ENCODE assay signal across 8 mouse cellular contexts in the genomic region with DNA sequence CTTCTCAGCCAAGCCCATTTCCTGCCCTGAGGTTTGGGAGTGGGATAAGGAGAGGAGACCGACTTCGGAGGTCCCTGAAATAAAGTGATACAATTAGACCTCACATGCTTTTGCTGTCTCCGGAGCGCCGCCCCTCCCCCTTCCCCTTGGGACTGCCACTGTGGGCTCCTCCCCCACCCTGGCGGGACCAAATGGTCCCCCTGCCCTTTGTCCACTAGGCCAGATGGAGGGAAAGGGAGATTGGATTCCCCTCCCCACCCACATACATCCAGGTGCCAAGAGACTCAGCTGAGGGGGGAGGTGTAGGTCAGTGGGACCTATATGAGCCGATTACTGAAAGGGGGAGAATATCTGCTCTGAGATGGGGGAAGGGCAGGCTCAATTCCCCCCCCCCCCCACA. TPM values are rescaled to one million over a fixed set of nuclear protein-coding genes. Genes with fewer than 3 reads are reported as not detected.
DNase-seq lines count a peak whose midpoint lies in the region; ATAC-seq and TF ChIP-seq lines count a peak whose summit lies in the region.

No protein-coding gene starts in this region.

- H3K9ac ChIP-seq in ES-Bruce4 (ENCODE audit: low read depth, poor library complexity, severe bottlenecking), result peak overlapping the region; percentile 82
- peak overlapping the region; percentile 85; the same call in 1 of the 2 replicates for H3K9ac ChIP-seq in embryonic facial prominence, embryonic 13.5 days

- peak; percentile 46 for DNase-seq in adrenal gland, postnatal 10 days
- no peak for DNase-seq in adrenal gland, adult 8-10 months
- DNase-seq in kidney, adult 11 months, result peak; percentile 82
- DNase-seq in mesoderm, embryonic 11.5 days (ENCODE audit: low read depth, low spot score), result peak; percentile 87
- DNase-seq in thymus, adult 2 months, result no peak
- no peak for DNase-seq in thymus, postnatal 0 days (ENCODE audit: low spot score)

- TF ChIP-seq EP300 in ES-Bruce4 (IDR thresholded peaks at IDR 0.05; ENCODE audit: insufficient read depth, low read depth, low read length), result no peak

- no peaks in the 10 kb centered on the region for H3K9me3 ChIP-seq in ES-Bruce4 (replicated peaks; ENCODE audit: control insufficient read depth, insufficient read depth, low read length, poor library complexity, severe bottlenecking)
- H3K9me3 ChIP-seq in embryonic facial prominence, embryonic 13.5 days, result no peaks in the 10 kb centered on the region

- TF ChIP-seq POLR2A in ES-Bruce4 (IDR thresholded peaks at IDR 0.05; ENCODE audit: insufficient read depth, low read length), result no peak
- no peak for TF ChIP-seq POLR2A in thymus, adult 2 months (IDR thresholded peaks at IDR 0.05; ENCODE audit: control insufficient read depth, extremely low read depth, insufficient read depth, low read length, poor library complexity)

- ATAC-seq in embryonic facial prominence, embryonic 13.5 days (ENCODE audit: insufficient number of reproducible peaks, insufficient read depth, low FRiP score, low TSS enrichment, low read depth), result no peak

- TF ChIP-seq CTCF in ES-Bruce4 (IDR thresholded peaks at IDR 0.05; ENCODE audit: low read depth, low read length), result no peak
- no peak for TF ChIP-seq CTCF in thymus, adult 2 months (IDR thresholded peaks at IDR 0.05; ENCODE audit: borderline replicate concordance, control insufficient read depth, extremely low read depth, insufficient read depth, low read length, poor library complexity)

- H3K4me2 ChIP-seq in embryonic facial prominence, embryonic 13.5 days, result peak overlapping the region; percentile 97

- no peaks in the 10 kb centered on the region for H3K27me3 ChIP-seq in ES-Bruce4 (ENCODE audit: control insufficient read depth, insufficient read depth, low read length, poor library complexity, severe bottlenecking)
- H3K27me3 ChIP-seq in embryonic facial prominence, embryonic 13.5 days, result no peaks in the 10 kb centered on the region
- H3K27me3 ChIP-seq in thymus, adult 2 months (ENCODE audit: control insufficient read depth, insufficient read depth, low read length), result no peaks in the 10 kb centered on the region

- 0% methylated on average over 7 of the region's 7 CpGs for WGBS in embryonic facial prominence, embryonic 13.5 days
- WGBS in thymus, adult 2 months, result 89% methylated on average over 7 of the region's 7 CpGs

- no peaks in the 10 kb centered on the region for H3K36me3 ChIP-seq in ES-Bruce4 (ENCODE audit: control insufficient read depth, insufficient read depth, low read length, poor library complexity, severe bottlenecking)
- H3K36me3 ChIP-seq in embryonic facial prominence, embryonic 13.5 days, result 0 out of 2 replicates have a peak, but pooled peaks cover 5% of the 10 kb centered on the region
- H3K36me3 ChIP-seq in thymus, adult 2 months (ENCODE audit: control insufficient read depth, insufficient read depth, low read length), result no peaks in the 10 kb centered on the region

- H3K27ac ChIP-seq in ES-Bruce4 (ENCODE audit: insufficient read depth, low read length), result peak overlapping the region; percentile 48
- no peak overlapping the region; the same call in 1 of the 2 replicates for H3K27ac ChIP-seq in embryonic facial prominence, embryonic 13.5 days
- H3K27ac ChIP-seq in thymus, adult 2 months (ENCODE audit: control insufficient read depth, insufficient read depth, low read length), result no peak overlapping the region

- H3K4me3 ChIP-seq in ES-Bruce4 (ENCODE audit: low read depth, low read length), result peak overlapping the region; percentile 65
- H3K4me3 ChIP-seq in embryonic facial prominence, embryonic 13.5 days, result peak overlapping the region; percentile 69
- H3K4me3 ChIP-seq in thymus, adult 2 months (ENCODE audit: control insufficient read depth, insufficient read depth, low read length), result no peak overlapping the region

- H3K4me1 ChIP-seq in ES-Bruce4 (ENCODE audit: control insufficient read depth, insufficient read depth, low read length), result peaks cover 15% of the 10 kb centered on the region
- peaks cover 91% of the 10 kb centered on the region for H3K4me1 ChIP-seq in embryonic facial prominence, embryonic 13.5 days
- H3K4me1 ChIP-seq in thymus, adult 2 months (replicated peaks; ENCODE audit: control insufficient read depth, insufficient read depth, low read length), result peaks cover 20% of the 10 kb centered on the region

RNA-seq across cellular contexts. Expression of a gene that starts 0.3 kb away (rescaled TPM):
- 10 to 100 TPM; 28.6 to 42.5 TPM for total RNA-seq in adrenal gland, postnatal 10 days (2021)
- total RNA-seq in adrenal gland, adult 8-10 months (2022), result 10 to 100 TPM; 20.4 to 47.9 (median 34.8) TPM
- 99.2 and 115 TPM in 2 replicates for polyA plus RNA-seq in ES-Bruce4 (2011; ENCODE audit: insufficient read depth, insufficient read length, low read depth, missing spikeins)
- polyA plus RNA-seq in embryonic facial prominence, embryonic 13.5 days (2015; fragmentation: Nextera tagmentation; extraction: Ambion mirVana), result 128 and 133 TPM in 2 replicates
- 45.1 and 59.9 TPM in 2 replicates for polyA plus RNA-seq in thymus, adult 2 months (2012; rRNA removed)
- 12.6 and 16.3 TPM in 2 replicates for polyA plus RNA-seq in thymus, postnatal 0 days (2015; fragmentation: Nextera tagmentation; extraction: Ambion mirVana)

RNA-seq across cellular contexts. Expression of a gene that starts 5.3 kb away (rescaled TPM):
- total RNA-seq in adrenal gland, postnatal 10 days (2021), result 10 to 100 TPM; 20.6 to 24.6 TPM
- total RNA-seq in adrenal gland, adult 8-10 months (2022), result 10 to 100 TPM; 24.8 to 32.3 (median 26.4) TPM
- 35.1 and 35.5 TPM in 2 replicates for polyA plus RNA-seq in ES-Bruce4 (2011; ENCODE audit: insufficient read depth, insufficient read length, low read depth, missing spikeins)
- 74.4 and 75.2 TPM in 2 replicates for polyA plus RNA-seq in embryonic facial prominence, embryonic 13.5 days (2015; fragmentation: Nextera tagmentation; extraction: Ambion mirVana)
- 18.1 and 19.8 TPM in 2 replicates for polyA plus RNA-seq in thymus, adult 2 months (2012; rRNA removed)
- 15.7 and 19.6 TPM in 2 replicates for polyA plus RNA-seq in thymus, postnatal 0 days (2015; fragmentation: Nextera tagmentation; extraction: Ambion mirVana)

RNA-seq across cellular contexts. Expression of a gene that starts 5.6 kb away (rescaled TPM):
- total RNA-seq in adrenal gland, postnatal 10 days (2021), result 10 to 100 TPM; 30.7 to 32.6 TPM
- 10 to 100 TPM; 46.4 to 65.7 (median 49.1) TPM for total RNA-seq in adrenal gland, adult 8-10 months (2022)
- 6.7 and 7.5 TPM in 2 replicates for polyA plus RNA-seq in ES-Bruce4 (2011; ENCODE audit: insufficient read depth, insufficient read length, low read depth, missing spikeins)
- polyA plus RNA-seq in embryonic facial prominence, embryonic 13.5 days (2015; fragmentation: Nextera tagmentation; extraction: Ambion mirVana), result 21.4 and 23.4 TPM in 2 replicates
- polyA plus RNA-seq in thymus, adult 2 months (2012; rRNA removed), result 21.6 and 29.3 TPM in 2 replicates
- 9.4 and 13.0 TPM in 2 replicates for polyA plus RNA-seq in thymus, postnatal 0 days (2015; fragmentation: Nextera tagmentation; extraction: Ambion mirVana)

RNA-seq across cellular contexts. Expression of a gene that starts 12.9 kb away (rescaled TPM):
- total RNA-seq in adrenal gland, postnatal 10 days (2021), result under 1 TPM; 0.27 to 0.48 TPM
- total RNA-seq in adrenal gland, adult 8-10 months (2022), result under 1 TPM; 0.28 to 0.62 (median 0.46) TPM
- 0.30 and 0.44 TPM in 2 replicates for polyA plus RNA-seq in ES-Bruce4 (2011; ENCODE audit: insufficient read depth, insufficient read length, low read depth, missing spikeins)
- polyA plus RNA-seq in embryonic facial prominence, embryonic 13.5 days (2015; fragmentation: Nextera tagmentation; extraction: Ambion mirVana), result 0.53 TPM in 1 of 2 replicates, not detected in the other
- polyA plus RNA-seq in thymus, adult 2 months (2012; rRNA removed), result 0.31 and 0.47 TPM in 2 replicates
- 0.17 and 0.20 TPM in 2 replicates for polyA plus RNA-seq in thymus, postnatal 0 days (2015; fragmentation: Nextera tagmentation; extraction: Ambion mirVana)

RNA-seq across cellular contexts. Expression of a gene that starts 14.7 kb away (rescaled TPM):
- 10 to 100 TPM; 21.3 to 23.1 TPM for total RNA-seq in adrenal gland, postnatal 10 days (2021)
- 10 to 100 TPM; 15.4 to 21.4 (median 18.2) TPM for total RNA-seq in adrenal gland, adult 8-10 months (2022)
- 33.9 and 36.0 TPM in 2 replicates for polyA plus RNA-seq in ES-Bruce4 (2011; ENCODE audit: insufficient read depth, insufficient read length, low read depth, missing spikeins)
- 51.8 and 55.0 TPM in 2 replicates for polyA plus RNA-seq in embryonic facial prominence, embryonic 13.5 days (2015; fragmentation: Nextera tagmentation; extraction: Ambion mirVana)
- polyA plus RNA-seq in thymus, adult 2 months (2012; rRNA removed), result 11.0 and 12.5 TPM in 2 replicates
- polyA plus RNA-seq in thymus, postnatal 0 days (2015; fragmentation: Nextera tagmentation; extraction: Ambion mirVana), result 17.4 and 18.3 TPM in 2 replicates

Comparison
In these comparisons a context has a peak if more than half of its experiments do, and no peak if none do; other contexts are left out.
1. DNase-seq: peak in adrenal gland, postnatal 10 days (single experiment), kidney, adult 11 months (single experiment) and mesoderm, embryonic 11.5 days (single experiment); none in adrenal gland, adult 8-10 months (single experiment), thymus, adult 2 months (single experiment) and thymus, postnatal 0 days (single experiment).